9 mouse cellular contexts compared by ENCODE assay signal in genomic region chr5:132074724-132075374, GRCm38 (mm10).
DNase-seq lines count a peak whose midpoint lies in the region; ATAC-seq lines count a peak whose summit lies in the region.
"Had no signal": no experiment of that assay in that cellular context is flagged by ENCODE, and none has a peak within 500 bp of the region (broad histone marks: within the 10 kb centered on the region; RNA-seq: fewer than 3 reads in every experiment).

No protein-coding gene starts in this region.

- H3K27me3 ChIP-seq in hindbrain, embryonic 14.5 days (ENCODE audit: control insufficient read depth, insufficient read depth, low read length), result no peaks in the 10 kb centered on the region
- H3K27me3 ChIP-seq in midbrain, embryonic 14.5 days (ENCODE audit: control insufficient read depth, insufficient read depth, low read length), result no peaks in the 10 kb centered on the region
- H3K27me3 ChIP-seq: liver, embryonic 15.5 days had no signal

- peak overlapping the region; percentile 79 for H3K27ac ChIP-seq in hindbrain, embryonic 14.5 days
- peak overlapping the region; percentile 79 for H3K27ac ChIP-seq in midbrain, embryonic 14.5 days (replicated peaks; ENCODE audit: low read depth, low read length)
- H3K27ac ChIP-seq: liver, embryonic 15.5 days had no signal

- H3K9ac ChIP-seq in hindbrain, embryonic 14.5 days, result no peak overlapping the region; the same call in 1 of the 2 replicates
- no peak overlapping the region; the same call in 1 of the 2 replicates for H3K9ac ChIP-seq in midbrain, embryonic 14.5 days (replicated peaks; ENCODE audit: low read length)
- H3K9ac ChIP-seq: liver, embryonic 15.5 days had no signal

- 9% methylated on average over 19 of the region's 19 CpGs for whole genome bisulfite sequencing in hindbrain, embryonic 14.5 days
- 7% methylated on average over 19 of the region's 19 CpGs for WGBS in midbrain, embryonic 14.5 days

- peak overlapping the region; percentile 40 for H3K4me2 ChIP-seq in hindbrain, embryonic 14.5 days (replicated peaks)
- peak overlapping the region; percentile 48 for H3K4me2 ChIP-seq in midbrain, embryonic 14.5 days (ENCODE audit: low read length)
- H3K4me2 ChIP-seq: liver, embryonic 15.5 days had no signal

- H3K4me1 ChIP-seq in hindbrain, embryonic 14.5 days (replicated peaks; ENCODE audit: control insufficient read depth, insufficient read depth, low read length), result peaks cover 44% of the 10 kb centered on the region
- peaks cover 46% of the 10 kb centered on the region for H3K4me1 ChIP-seq in midbrain, embryonic 14.5 days (ENCODE audit: control insufficient read depth, insufficient read depth, low read length)
- H3K4me1 ChIP-seq: liver, embryonic 15.5 days had no signal

- H3K36me3 ChIP-seq in hindbrain, embryonic 14.5 days (replicated peaks; ENCODE audit: control insufficient read depth, insufficient read depth), result no peaks in the 10 kb centered on the region
- H3K36me3 ChIP-seq in midbrain, embryonic 14.5 days (ENCODE audit: control insufficient read depth, insufficient read depth, low read length), result no peaks in the 10 kb centered on the region
- H3K36me3 ChIP-seq: liver, embryonic 15.5 days had no signal

- ATAC-seq in hindbrain, embryonic 14.5 days (ENCODE audit: low FRiP score), result peak; percentile 86
- peak; percentile 83; the same call in 1 of the 2 replicates for ATAC-seq in midbrain, embryonic 14.5 days (ENCODE audit: low FRiP score, low TSS enrichment)

- DNase-seq in adrenal gland, postnatal 36 days, result peak; percentile 27 to 47
- peak; percentile 81 for DNase-seq in embryo, embryonic 10.5 days (ENCODE audit: low spot score)
- DNase-seq in gastrocnemius, adult 8-10 months (ENCODE audit: low spot score in 2 of 2), result peak; percentile 27 to 68
- DNase-seq in hindbrain, embryonic 14.5 days (ENCODE audit: low spot score), result peak; percentile 80
- DNase-seq in left cerebral cortex, adult 18-20 months (ENCODE audit: low spot score in 2 of 2), result peak; percentile 63 to 82
- peak; percentile 87 for DNase-seq in midbrain, embryonic 14.5 days
- peak; percentile 82 for DNase-seq in telencephalon, adult 2 months (ENCODE audit: low read depth, low spot score)
- no peak for DNase-seq in thymus, adult 18-20 months

- H3K4me3 ChIP-seq in hindbrain, embryonic 14.5 days (replicated peaks; ENCODE audit: low read length), result 0 out of 2 replicates have a peak overlapping the region, but pooled peaks have one; percentile 1
- no peak overlapping the region for H3K4me3 ChIP-seq in midbrain, embryonic 14.5 days (replicated peaks; ENCODE audit: low read depth, low read length)
- H3K4me3 ChIP-seq: liver, embryonic 15.5 days had no signal

- no peaks in the 10 kb centered on the region for H3K9me3 ChIP-seq in hindbrain, embryonic 14.5 days (ENCODE audit: control insufficient read depth, low read length)
- no peaks in the 10 kb centered on the region for H3K9me3 ChIP-seq in midbrain, embryonic 14.5 days (ENCODE audit: control insufficient read depth, low read length)
- H3K9me3 ChIP-seq: liver, embryonic 15.5 days had no signal

Comparison
In these comparisons a context has a peak if more than half of its experiments do, and no peak if none do; other contexts are left out.
1. DNase-seq: peak in adrenal gland, postnatal 36 days (2 of 2), embryo, embryonic 10.5 days (single experiment), gastrocnemius, adult 8-10 months (2 of 2), hindbrain, embryonic 14.5 days (single experiment), left cerebral cortex, adult 18-20 months (2 of 2), midbrain, embryonic 14.5 days (single experiment) and telencephalon, adult 2 months (single experiment); none in thymus, adult 18-20 months (0 of 2).